Mouse (Mus musculus) layer of hippocampus, adult 9-11 months (tissue): ENCODE results near the gene Hinfp.
"Not testable (repeated sequence)": the region's sequence is repeated elsewhere in the genome, so short reads cannot be mapped to it uniquely, and the experiment has no call there.

Source experiments
- DNase-seq: peaks from one replicate; pipeline ENCODE4 v3.0.0; 2022

Hinfp gene

DNA sequence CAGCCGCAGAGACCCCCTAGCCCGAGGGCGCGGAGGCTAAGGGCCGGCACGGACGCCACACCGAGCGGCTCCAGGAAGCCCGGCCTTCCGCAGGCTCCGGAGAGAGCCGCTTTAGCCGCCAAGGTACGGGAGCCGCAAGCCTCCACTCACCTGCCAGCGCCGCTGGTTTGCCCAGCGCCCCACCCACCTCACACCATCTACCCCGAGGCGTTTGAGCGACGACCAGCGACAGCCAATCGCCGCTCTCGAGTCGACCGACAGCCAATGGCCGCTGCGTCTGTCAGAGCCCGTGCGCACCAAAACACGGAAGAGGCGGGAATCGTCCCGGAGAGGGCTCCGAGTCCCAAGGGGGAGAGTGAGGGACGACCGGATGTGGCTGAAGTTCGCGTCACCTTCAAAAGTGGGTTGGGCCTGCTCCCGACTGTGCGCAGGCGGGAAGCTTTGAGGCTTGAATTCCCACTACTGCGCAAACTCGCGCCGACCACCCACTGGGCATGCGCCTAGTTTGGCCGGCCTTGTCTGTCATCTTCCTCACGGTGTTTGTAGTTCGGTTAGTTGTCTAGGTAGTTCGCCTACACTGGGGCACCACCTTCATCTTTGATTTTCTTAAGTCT lies at the start of gene Hinfp:
TSS of gene Hinfp (minus strand) at position 206 of the 614 bp plus-strand sequence.
- DNase-seq, result peak; percentile 99

DNA sequence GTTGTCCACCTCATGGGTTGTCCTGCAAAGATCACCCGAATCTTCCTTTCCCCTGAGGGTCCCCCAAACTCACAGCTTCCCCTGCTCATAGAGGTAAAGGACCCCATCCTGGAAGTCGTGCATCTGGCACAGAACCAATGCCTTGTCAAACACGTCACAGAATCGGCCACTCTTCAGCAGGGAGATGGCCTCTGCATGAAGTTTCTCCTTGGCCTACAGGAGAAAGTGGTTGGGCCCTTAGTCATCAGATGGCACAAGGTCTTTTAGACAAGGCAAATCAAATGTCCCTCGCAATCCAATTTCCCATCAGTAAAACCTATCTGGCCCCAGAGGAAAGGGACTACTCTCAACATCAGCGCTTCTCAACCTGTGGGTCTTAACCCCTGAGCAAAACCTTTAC lies 47.7 kb upstream of the Hinfp start:
- DNase-seq, result no peak

DNA sequence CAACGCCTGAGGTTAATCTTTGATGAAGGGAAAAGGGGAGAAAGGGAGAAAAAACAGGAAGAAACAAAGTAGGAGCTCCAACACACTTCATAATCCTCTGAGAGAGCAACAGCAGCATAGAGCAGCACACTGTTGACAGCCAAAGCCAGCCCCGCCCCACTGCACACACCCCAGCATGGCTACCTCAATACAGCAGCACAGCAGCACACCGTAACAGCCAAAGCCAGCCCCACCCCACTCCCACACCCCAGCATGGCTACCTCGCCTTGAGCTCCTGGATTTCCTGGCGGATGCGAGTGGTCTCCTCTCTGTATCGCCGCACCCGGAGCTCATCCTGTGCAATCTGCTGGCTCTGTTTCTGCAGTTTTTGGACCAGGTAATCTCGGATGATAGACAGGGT lies 46.9 kb upstream of the Hinfp start:
- no peak for DNase-seq

DNA sequence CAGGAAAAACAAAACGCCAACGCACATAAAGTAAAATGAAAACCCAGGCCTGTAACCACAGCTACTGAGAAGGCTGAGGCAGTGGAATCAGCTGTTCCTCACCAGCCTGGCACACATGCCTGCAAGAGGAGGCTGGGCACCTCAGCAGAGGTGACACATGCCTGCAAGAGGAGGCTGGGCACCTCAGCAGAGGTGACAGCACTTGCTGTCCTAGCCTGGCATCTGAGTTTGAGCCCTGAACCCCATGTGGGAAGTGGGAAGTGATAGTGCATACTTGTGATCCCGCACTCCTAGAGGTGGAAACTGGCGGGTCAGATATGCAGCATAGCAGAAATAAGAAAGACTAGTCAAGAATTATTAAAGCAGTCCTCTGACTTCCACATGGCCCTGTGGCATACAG lies 45.9 kb upstream of the Hinfp start:
- DNase-seq, result peak; percentile 45

DNA sequence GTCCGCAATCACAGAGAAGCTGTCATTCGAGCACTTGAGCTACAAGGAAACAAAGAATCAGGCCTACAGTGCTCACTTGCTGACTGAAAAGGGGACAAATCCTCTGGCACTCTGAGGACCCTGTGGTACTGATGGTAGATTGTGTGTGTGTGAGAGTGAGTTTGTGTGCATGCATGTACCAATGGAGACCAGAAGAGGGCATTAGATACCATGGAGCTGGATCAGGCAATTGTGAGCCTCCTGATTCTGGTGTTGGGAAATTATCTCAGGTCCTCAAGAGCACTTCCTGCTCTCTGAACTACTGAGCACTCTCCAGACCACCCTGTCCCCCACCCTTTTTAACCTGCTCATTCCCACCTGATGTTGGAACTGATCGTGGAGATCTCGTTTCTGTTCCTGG lies 43.1 kb upstream of the Hinfp start:
- no peak for DNase-seq

DNA sequence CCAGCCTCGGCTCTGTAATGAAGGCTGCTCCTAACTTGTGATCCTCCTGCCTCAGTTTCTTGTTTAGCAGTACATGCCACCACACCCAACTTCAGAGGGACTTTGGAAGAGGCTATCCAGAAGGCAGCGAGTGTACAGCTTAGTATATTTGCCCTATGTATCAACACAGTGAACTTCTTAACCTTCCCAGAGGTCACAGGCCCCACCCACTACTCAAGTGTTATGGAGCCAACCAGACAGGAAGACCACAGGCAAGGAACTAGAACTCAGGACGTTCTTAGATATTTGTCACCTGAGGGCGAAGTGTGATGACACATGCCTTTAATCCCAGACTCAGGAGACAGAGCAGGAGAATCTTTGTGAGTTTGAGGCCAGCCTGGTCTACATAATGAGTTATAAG lies 42.1 kb upstream of the Hinfp start:
- no peak for DNase-seq

DNA sequence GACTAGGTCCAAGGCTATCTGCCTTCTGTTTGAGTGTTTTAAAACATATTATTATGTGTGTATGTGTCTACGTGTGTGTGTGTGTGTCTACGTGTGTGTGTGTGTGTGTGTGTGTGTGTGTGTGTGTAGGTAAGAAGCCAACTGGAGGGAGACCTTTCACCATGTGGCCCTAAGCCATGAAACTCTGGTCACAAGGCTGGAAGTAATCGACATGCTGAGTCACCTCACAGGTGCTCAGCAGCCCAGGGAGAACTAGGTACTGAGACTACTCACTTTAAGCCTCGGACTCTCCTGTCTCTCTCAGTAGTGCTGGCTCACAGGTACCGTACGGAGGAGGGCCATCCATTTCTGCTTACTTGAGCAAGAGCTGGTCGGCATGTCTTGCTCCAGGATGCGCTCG lies 41.7 kb upstream of the Hinfp start:
- DNase-seq, result no peak

DNA sequence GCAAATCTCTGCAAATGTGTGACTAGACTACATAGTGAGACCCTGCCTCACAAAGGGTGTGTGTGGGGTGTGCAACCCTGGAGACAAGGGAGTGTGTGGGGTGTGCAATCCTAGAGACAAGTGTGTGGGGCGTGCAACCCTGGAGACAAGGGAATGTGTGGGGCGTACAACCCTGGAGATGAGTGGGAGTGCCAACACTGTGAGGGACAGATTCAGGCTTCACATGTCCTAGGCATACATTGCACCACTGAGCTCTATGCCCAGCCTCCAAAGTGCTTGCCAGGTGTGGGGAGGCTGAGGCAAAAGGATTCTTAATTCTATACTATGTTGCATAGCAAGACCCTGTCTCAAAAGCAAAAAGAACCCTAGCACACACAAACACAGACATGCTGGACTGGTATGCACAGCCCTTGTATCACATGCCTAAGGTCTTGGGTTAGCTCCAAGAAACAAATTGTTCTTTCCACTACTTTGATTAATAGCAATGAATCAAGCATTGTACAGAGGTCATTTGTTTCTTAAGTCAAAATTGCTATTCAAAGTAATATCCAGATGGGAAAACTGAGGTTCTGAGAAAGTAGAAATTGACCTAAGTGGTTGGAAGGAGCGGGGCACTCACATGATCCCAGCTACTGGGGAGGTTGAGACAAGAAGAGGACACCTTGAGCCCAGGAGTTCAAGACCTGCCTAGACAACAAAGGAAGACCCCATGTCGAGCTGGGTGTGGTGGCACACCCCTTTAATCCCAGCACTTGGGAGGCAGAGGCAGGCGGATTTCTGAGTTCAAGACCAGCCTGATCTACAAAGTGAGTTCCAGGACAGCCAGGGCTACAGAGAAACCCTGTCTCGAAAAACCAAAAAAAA lies 40.3 kb upstream of the Hinfp start:
- peak; percentile 64 for DNase-seq

DNA sequence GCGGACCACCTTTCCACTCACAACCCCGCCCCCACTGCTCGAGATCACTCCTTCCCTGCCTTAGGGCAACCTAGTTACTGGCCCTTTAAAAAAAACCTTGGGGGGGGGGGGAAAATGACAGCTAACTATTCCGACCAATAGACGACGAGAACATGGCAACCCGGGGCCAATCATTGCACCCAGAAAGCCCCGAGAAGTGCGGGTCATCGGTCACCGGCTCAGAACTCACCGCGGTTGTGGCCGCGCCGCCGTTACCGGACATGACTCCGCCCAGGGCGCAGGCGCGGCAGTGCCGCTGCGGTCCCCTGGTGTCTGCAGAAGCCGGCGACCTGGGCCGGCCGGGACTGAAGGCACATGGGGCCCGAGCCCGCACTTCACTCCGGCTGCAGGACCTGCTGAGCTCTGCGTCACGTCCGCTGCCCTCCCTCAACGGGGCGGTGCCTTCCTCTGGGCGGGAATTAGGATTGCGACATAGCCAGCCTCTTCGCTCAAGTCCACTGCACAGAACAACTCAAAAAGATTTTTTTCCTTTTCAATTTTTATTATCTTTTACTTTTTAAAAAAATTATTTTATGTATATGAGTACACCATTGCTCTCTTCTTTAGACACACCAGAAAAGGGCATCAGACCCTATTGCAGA lies 38.4 kb upstream of the Hinfp start, which contains the start of gene Hmbs:
TSS of gene Hmbs (minus strand) at position 448 of the 641 bp plus-strand sequence.
- peak; percentile 90 for DNase-seq

DNA sequence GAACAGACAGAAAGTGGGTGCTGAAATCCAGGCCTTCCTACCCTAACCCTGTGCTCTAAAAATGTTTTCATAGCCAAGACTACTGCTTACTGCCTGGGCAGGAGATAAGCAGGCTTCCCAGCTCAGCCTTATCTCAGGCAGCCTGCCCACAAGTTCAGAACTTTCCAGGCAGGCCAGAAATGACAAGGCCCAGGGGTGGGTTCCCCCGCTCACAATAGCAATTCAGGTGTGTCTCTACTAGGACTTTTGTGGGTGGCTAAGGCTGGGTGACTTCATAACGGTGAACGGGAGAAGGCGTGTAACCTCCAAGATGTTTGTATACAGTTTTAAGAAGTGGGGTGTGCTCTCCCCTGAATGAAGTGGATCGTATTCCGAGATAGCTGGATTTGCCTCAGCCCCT lies 37.8 kb upstream of the Hinfp start:
- no peak for DNase-seq

DNA sequence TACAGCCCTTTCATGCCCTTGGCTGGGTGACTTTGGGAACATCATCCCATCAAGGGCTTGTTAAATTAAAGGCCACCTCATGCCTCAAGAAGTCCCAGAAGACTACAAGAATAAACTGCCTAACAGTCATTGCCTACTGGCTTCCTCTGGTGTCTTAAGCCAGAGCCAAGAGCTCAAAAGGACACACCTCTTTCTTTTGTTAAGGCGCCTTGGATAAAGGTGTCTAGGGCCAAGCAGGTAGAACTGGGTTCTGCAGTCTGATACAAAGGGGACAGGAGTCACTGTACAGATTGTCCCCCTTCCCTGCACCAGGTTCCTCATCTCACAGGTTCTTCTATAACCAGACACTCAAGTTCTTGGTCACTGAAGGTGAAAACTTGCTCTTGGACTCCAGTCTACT lies 37.1 kb upstream of the Hinfp start:
- no peak for DNase-seq

DNA sequence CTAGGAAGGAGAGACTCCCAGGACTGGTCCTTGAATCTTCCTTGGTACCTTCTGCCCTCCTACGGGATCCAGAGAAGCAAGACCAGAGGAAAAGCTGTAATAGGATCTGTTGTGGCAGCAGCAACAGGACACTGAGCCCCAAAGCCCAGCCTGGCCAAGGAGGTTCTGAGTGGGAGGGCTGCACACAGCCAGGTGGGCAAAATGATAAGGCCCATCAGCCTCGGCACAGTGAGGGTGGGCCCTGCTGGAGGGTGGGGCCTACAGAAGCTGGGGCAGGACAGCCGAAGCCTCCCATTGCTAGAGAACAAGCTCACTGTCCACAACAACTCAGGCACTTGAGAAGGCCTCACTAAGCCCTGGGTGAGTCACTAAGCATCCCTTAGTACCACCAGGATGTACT lies 36.7 kb upstream of the Hinfp start:
- no peak for DNase-seq

DNA sequence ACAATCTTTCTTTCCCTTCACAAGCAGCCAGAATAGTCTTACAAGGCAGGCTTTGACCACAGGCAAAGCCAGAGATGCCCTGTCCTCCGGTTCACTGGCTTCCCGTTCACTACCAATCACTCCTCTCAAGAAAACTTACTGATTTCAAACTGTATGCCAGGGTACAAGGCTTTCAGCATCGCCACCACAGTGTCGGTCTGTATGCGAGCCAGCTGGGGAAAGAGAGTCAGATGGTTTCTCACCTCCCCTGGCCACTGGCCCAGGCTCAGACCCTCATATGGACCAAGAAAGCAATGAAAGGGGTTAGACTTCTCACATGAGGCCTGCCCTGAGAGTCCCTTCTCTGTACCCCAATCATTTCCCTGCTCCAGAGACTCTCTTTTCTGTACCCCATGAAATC lies 36.0 kb upstream of the Hinfp start:
- no peak for DNase-seq

DNA sequence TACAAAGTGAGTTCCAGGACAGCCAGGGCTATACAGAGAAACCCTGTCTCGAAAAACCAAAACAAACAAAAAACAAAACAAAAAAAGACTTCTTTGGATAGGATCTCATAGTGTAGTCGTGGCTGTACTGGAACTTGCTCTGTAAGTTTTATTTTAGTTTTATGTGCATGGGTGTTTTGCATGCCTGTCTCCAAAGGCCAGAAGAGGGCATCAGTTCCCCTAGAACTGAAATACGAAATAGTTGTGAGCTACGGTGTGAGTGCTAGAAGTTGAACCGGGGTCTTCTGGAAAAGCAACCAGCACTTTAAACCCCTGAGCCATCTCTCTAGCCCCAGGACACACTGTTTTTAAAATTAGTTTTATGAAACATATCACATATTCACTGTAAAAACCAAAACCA lies 33.1 kb upstream of the Hinfp start:
- DNase-seq, result no peak

DNA sequence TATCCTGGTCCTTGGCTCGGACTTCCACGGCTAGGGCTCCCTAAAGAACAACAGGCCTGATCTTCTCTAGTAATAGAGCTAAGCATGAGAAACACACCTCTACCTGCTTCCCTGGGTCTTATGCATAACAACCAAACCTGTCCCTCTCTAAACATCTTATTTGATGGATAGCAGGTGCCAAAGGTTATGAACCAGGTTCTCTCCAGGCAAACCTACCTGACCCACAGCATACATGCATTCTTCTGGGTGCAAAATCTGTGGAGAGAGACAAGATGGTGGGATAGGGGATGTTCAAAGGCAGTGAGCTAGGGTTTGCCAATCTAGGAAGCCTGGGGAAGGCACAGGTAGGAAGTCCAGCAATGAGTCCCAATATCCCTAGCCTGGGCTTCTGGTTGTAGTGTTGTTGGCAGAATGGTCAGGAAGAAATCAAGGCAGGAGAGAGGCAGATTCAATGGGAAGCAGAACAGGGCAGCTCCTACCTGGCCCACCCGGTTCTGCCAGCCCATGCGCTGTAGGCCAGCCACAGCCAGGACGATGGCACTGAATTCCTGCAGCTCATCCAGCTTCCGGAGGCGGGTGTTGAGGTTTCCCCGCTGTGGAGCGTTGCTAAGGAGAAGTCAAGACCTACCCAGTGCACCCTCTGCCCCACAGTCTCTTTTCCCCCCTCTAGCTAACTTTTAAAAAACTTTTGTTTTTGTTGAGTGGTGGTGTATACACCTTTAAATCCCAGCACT lies 32.1 kb upstream of the Hinfp start:
- no peak for DNase-seq

DNA sequence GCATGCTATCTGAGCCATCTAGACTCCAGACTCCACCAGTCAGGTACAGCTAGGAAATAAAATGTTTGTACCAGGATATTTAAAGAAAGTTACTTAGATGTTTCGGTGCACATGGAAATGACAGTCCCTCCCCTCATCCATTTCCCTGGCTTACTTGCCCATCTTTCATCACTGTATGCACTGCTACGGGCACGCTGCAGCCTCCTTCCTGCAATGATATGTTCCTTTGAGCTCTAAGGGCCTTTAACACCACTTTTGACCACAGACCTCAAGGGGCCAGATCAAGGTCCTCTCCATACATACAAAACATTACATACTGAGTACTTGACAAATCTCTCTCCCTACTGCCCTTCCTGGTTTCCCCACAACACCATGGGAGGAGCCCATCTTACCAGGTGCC lies 31.5 kb upstream of the Hinfp start:
- DNase-seq, result no peak

DNA sequence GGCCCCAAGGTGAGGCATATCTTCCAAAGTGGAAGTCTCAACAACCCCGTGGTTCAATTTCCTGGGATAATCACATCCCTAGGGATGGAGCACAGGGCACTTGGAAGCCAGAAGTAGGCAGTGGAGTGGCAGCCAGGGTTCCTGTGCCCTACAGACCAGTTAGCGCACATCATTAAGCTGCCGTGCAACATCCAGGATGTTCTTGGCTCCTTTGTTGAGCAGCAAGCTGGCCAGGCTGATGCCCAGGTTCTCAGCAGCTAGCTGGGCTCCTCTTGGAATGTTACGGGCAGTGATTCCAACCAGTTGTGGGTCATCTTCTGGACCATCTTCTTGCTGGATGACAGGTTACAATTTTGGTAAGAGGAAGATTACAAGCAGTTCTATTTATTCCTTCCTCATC lies 31.0 kb upstream of the Hinfp start:
- DNase-seq, result not testable (repeated sequence)

DNA sequence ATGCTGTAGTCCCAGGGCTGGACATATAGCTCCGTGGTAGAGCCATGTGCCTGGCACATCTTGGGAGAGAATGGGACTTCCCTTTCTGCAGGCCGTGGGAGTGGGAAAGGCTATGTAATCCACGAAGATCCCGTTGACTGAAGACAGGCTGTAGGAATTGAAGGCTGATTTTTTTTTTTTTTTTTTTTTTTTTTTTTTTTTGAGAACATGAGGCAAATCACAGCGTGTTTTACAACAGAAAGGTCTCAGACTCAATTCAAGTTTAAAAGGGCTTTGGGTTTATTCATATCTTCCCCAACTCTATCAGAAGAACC lies 30.6 kb upstream of the Hinfp start:
- no peak for DNase-seq

DNA sequence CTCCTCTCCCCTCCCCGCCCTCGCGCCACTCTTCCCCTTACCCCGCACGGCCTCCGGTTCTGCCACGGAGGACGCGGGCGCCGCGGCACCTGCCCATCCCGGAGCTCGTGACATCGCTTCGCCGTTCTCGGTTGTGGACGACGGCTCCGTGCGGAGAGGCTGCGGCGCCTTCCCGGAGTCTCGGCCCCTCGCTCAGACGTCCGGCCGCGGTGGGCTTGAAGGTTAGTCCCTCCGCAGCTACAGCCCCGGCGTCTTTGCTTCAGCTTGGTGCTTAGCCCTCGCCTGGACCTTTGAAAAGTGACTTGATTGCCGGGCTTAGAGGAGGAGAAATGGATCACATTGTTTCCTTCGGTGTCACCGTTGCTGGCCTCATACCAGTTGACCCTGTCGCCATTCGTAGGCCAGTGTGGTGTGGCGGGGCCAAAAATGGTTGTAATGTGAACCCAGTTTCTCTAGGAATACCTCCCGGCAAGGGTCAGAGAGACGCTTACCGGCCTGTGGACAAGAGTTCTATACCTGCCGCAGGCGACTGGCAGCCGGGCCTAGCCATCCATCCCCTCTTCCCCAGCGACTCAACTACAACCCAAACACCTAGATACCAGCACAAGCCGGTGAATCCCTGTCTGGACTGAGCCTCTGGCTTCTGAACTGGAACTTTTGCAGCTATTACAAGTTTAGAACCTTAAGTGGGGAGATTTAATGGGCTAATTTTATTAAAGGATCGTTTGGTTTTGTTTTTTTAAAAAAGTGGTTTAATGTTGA lies 30.0 kb upstream of the Hinfp start:
- no peak for DNase-seq

DNA sequence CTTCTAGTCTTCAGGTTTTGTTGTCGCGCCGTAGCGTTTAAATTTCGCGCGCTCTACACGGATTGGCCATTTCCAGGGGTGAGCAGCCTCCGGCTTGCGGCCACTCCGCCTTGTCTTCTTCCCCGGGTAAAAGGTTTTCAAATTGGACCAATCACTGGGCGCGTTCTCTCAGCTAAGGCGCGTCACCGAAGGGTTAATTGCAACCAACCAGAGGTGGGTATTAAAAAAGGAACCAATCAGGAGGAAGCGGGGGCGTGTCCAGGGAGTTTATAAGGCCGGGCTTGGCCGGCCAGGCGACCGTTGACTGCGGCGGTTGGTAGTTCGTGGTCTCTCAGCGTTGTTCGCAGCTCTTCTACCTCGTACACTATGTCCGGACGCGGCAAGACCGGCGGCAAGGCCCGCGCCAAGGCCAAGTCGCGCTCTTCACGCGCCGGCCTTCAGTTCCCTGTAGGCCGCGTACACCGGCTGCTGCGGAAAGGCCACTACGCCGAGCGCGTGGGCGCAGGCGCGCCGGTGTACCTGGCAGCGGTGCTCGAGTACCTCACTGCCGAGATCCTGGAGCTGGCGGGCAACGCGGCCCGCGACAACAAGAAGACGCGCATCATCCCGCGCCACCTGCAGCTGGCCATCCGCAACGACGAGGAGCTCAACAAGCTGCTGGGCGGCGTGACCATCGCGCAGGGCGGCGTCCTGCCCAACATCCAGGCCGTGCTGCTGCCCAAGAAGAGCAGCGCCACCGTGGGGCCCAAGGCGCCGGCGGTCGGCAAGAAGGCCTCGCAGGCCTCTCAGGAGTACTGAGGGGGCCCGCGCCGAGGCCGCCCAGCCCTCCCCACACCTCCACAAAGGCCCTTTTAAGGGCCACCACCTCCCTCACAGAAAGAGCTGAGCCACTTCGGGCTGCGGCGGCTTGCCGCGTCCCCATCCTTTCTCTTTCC lies 29.2 kb upstream of the Hinfp start, which contains the start of gene H2afx:
TSS of gene H2afx (plus strand) at position 299 of the 935 bp plus-strand sequence.
- DNase-seq, result peak; percentile 100

DNA sequence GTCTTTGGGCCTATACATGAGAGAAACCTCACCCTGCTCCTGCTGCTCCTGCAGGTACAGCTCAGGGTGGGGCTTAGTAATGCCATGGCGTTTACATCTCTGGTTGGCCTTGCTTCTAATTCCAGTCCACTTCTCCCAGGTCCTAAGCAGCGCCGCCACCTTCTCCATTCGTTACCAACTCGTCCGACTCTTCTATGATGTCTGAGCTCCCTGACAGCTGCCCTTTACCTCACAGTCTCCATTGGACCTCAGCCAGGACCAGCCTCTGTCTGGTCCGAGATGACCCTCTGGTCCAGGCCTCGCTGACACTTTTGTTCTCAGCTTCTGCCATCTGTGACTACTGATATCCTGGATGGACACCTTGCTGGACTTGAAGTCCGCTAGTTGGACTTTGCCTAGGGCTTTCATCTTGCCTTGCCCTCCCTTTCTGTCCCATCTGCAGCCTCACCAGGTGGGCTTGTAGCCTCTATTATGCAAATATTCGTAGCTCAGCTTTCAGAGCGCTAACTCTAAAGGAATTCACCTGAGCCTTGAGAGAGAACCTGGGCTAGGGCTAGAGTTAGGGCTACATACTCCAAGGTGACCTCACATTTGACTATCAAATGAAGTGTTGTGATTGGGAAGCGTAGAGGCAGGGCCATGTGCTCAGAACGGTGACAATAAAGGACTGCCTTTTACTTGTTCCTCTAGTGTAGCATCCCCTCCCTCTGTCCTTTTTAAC lies 27.6 kb upstream of the Hinfp start:
- no peak for DNase-seq
